Mouse (Mus musculus): ENCODE data around the gene Sly. TPM values are rescaled to one million over a fixed set of nuclear protein-coding genes. Genes with fewer than 3 reads are reported as not detected.
"Not testable (repeated sequence)": the region's sequence is repeated elsewhere in the genome, so short reads cannot be mapped to it uniquely, and the experiment has no call there.

Gene Sly
- not detected in 2 replicates for polyA plus RNA-seq (2014; fragmentation: Nextera tagmentation; extraction: Ambion mirVana)

DNA sequence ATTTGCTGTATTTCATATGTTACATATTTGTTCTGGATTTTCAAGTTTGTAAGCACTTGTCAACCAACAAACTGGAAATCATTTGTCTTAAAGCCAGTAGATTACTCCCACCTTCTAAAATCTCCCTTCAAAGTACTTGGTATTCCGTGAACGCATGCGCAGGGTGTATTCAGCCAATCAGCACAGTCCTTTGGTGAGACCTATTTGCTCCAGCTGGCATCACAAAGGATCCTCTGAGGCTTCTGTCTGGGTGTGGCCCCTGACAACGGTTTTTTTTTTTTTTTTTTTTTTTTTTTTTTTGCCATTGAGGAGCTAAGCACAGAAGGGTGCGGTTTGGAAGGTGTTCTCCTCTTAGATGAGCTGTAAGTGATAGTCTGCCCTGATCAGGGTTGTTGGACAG, at the start of gene Sly:
Gene Sly (plus strand): TSS at position 301 of the 400 bp plus-strand sequence.
- not testable (repeated sequence) for H3K9ac ChIP-seq (ENCODE audit: low read length); ATAC-seq; H3K9me3 ChIP-seq (replicated peaks; ENCODE audit: control insufficient read depth, low read length); H3K4me3 ChIP-seq (ENCODE audit: low read depth, low read length); H3K4me1 ChIP-seq (ENCODE audit: control insufficient read depth, insufficient read depth, low read length); H3K27me3 ChIP-seq (replicated peaks; ENCODE audit: control insufficient read depth, insufficient read depth, low read length); H3K27ac ChIP-seq (ENCODE audit: low read depth, low read length); H3K4me2 ChIP-seq (ENCODE audit: low read length); DNase-seq (ENCODE audit: low spot score); H3K36me3 ChIP-seq (ENCODE audit: control insufficient read depth, insufficient read depth, low read length)
- WGBS: no CpG with 5 or more reads among the region's 5 CpGs

Measured in forebrain, embryonic 14.5 days (tissue).